Mouse (Mus musculus) E14TG2a.4 (cell line): ENCODE measurements around the gene Nup153.

Source experiments
- H3K27me3 ChIP-seq: 2 replicates; pipeline ENCODE4 v1.6.1; 2014; ENCODE audit warnings: low read length, control low read depth; ENCODE audit not compliant: insufficient read depth
- H3K36me3 ChIP-seq: 2 replicates; pipeline ENCODE4 v1.6.1; 2014; ENCODE audit warnings: low read length, control low read depth; ENCODE audit not compliant: insufficient read depth
- H3K4me1 ChIP-seq: replicated peaks from 2 replicates; pipeline ENCODE4 v1.6.1; 2014; ENCODE audit warnings: low read depth, low read length, control low read depth
- H3K4me3 ChIP-seq: replicated peaks from 2 replicates; pipeline ENCODE4 v1.5.1; 2014; ENCODE audit warnings: mild to moderate bottlenecking, low read length
- H3K9me3 ChIP-seq: 2 replicates; pipeline ENCODE4 v1.6.1; 2014; ENCODE audit warnings: low read length, control low read depth
- CTCF ChIP-seq: conservative IDR thresholded peaks from 2 replicates; pipeline ENCODE4 v1.5.1; 2014; ENCODE audit warnings: low read length
- NANOG ChIP-seq: IDR thresholded peaks from 2 replicates; pipeline ENCODE4 v1.6.1; 2014; ENCODE audit warnings: borderline replicate concordance, low read length, mixed read lengths
- POU5F1 ChIP-seq: IDR thresholded peaks from 2 replicates; pipeline ENCODE4 v1.6.1; 2014; ENCODE audit warnings: low read length, borderline replicate concordance

The Nup153 gene

DNA sequence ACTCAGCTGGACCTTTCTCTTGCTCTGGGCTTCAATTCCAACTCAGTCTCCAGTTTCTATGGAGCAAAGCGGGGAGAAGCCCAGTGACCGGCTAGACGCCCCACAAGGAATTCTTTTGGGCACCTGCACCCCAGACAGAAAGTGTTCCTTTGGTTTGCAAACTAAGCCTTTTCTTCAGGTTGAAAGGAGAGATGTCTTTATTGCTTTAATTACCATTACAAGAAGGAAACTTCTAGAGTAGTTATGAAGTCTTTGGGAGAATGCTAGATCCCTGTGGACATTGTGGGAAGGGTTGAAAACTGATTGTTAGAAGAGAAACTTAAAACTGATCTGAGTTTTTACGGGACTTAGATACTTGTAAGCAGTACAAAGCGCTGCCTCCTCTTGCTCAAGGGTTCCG, 82.3 kb downstream of the Nup153 start:
- Histone ChIP-seq H3K27me3 (0 out of 2 replicates have a peak, but pooled peaks cover 7% of the 10 kb centered on the region), H3K4me1 (peaks cover 47% of the 10 kb centered on the region), H3K4me3 (0 out of 2 replicates have a peak overlapping the region, but pooled peaks have one; percentile 23), H3K36me3 (no peaks in the 10 kb centered on the region), H3K9me3 (peaks cover 5% of the 10 kb centered on the region)
- TF ChIP-seq POU5F1 (no peak), NANOG (peak; percentile 83)

DNA sequence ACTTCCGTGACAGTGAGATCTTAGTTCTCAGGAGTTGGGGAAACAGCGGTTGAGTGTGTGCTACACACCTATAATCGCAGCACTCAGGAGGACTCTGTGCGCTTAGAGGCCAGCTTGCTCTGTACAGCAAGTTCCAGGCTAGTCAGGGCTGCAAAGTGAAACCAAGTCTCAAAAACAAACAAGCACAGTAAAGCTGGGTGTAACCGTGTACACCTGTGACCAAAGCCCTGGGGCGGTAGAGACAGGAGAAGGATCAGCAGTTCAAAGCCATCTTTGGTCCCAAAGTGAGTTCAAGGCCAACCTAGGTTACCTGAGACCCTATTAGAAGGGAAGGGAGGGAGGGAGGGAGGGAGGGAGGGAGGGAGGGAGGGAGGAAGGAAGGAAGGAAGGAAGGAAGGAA, 83.6 kb downstream of the Nup153 start:
- no peak for TF ChIP-seq NANOG

DNA sequence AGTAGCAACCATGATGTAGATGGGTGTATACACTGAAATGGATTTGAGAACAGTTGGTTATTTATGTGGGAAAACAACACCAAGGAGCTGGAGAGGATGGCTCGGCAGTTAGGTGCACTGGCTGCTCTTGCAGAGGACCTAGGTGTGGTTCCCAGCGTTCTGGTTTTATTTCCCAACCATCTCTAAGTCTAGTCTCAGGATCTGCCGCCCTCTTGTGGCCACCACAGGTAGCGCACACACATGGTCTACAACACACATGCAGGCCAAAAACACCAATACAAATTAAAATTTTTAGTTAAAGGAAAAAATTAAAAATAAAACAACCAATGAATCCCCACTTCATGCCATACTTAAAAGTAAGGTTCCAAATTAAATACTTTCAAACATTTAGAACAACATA, 85.4 kb downstream of the Nup153 start:
- Histone ChIP-seq H3K4me3 (no peak overlapping the region), H3K27me3 (0 out of 2 replicates have a peak, but pooled peaks cover 2% of the 10 kb centered on the region), H3K4me1 (peaks cover 37% of the 10 kb centered on the region), H3K9me3 (peaks cover 5% of the 10 kb centered on the region), H3K36me3 (no peaks in the 10 kb centered on the region)
- no peak for TF ChIP-seq NANOG
- TF ChIP-seq POU5F1: no peak
- TF ChIP-seq CTCF: peak; percentile 61

More for the DNA sequence above, 83.6 kb downstream of the Nup153 start:
- Histone ChIP-seq H3K27me3 (0 out of 2 replicates have a peak, but pooled peaks cover 7% of the 10 kb centered on the region), H3K4me1 (peaks cover 45% of the 10 kb centered on the region), H3K4me3 (no peak overlapping the region), H3K9me3 (peaks cover 5% of the 10 kb centered on the region), H3K36me3 (no peaks in the 10 kb centered on the region)

DNA sequence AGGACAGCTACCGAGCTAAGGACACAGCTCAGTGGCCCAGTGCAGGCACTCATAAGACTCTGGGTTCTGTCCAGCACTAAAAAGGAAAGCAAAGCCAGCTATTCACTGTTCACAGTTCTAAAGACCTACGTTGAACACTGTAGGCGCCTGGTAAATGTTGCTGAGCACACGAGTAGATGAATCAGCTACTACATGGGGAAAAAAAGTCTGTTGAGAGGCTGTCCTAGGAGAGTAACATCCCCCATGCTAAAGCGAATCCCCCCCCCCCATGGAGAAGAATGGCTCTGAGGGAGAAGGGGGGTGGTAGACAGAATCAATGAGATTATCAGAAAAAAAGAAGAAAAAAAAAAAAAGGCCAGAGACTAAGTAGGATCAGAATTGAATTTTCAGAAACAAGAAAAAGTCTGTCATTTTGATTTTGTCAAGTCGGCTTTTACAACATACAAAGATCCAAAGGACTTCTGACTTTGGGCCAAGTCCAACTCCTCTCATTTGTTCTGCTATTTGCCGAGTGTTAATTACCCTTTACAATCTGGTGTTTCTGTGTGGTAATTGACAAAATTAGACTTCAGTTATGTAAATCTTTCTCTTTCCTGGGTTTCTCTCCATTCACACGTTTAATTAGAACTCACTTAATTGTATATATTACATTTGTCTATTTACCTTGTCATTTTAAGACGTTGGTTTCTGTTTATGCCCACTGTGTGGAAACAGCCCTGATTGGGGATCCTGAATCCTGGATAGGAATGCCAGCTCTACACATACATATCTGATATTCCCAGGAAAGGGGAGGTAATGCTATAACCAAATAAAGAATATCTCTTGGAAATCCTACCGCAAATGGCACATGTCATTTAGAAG, 86.9 kb downstream of the Nup153 start:
- TF ChIP-seq CTCF (no peak), NANOG (no peak), POU5F1 (no peak)
- H3K27me3 ChIP-seq: no peaks in the 10 kb centered on the region
- no peaks in the 10 kb centered on the region for H3K36me3 ChIP-seq
- H3K9me3 ChIP-seq: peaks cover 5% of the 10 kb centered on the region
- H3K4me3 ChIP-seq: no peak overlapping the region
- H3K4me1 ChIP-seq: peaks cover 29% of the 10 kb centered on the region

DNA sequence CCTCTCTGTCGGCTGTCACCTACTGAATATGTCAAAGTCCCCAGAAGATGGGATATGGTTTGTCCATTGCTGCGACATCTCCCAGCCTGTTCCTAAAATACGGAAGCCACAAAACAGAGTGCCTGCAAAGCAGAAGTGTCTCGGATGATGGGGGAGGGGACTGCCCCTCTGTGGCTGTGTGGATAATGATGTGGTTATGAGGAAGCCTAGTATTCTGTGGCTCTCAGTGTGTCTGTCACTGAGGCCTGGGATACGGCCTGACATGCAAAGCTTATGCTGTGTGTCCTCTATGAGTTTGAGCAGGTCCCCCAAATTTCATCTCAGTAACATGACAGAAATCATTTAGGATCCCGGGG, 93.6 kb downstream of the Nup153 start:
- Histone ChIP-seq H3K4me3 (no peak overlapping the region), H3K4me1 (peaks cover 43% of the 10 kb centered on the region), H3K36me3 (no peaks in the 10 kb centered on the region), H3K27me3 (no peaks in the 10 kb centered on the region), H3K9me3 (no peaks in the 10 kb centered on the region)
- no peak for TF ChIP-seq NANOG
- TF ChIP-seq CTCF: no peak
- TF ChIP-seq POU5F1: no peak

DNA sequence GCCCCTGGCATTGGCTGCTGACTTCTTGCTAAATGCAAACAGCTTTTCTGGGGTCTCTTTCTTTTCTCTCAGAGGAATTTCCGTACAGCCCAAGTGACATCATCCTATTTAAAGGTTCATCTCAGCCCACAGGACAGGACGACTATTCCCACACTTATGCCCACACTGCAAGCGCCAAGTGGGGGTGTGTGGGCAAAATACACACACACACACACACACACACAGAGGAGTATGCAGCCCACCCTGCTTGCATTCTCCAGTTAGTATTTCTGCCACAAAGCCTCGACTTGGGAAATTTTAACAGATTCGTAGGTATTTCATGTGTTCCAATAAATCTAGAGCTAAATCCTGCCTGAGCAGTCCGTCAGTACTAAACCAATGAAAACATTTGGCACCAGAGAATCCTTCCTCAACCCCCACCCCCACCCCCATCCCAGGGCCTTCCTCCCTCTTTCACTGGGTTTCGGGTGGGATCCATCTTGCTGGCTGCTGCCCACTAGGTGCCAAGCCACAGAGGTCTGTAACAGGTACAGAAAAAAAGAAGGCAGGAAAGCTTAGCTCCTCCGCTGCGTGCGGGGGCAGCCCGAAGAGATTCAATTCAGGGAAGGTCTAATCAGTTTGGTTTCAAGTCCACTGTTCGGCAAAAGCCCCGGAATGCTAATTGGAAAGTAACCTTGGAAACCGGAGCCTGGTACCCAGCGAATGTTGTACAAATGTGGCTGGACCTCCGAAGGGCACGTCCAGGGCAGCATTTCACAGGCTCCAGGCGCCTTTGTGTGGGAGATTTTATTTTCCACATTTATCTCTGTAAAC, 94.2 kb downstream of the Nup153 start:
- no peaks in the 10 kb centered on the region for H3K36me3 ChIP-seq
- peaks cover 43% of the 10 kb centered on the region for H3K4me1 ChIP-seq
- TF ChIP-seq CTCF (no peak), POU5F1 (no peak), NANOG (no peak)
- H3K9me3 ChIP-seq: no peaks in the 10 kb centered on the region
- H3K27me3 ChIP-seq: no peaks in the 10 kb centered on the region
- H3K4me3 ChIP-seq: no peak overlapping the region

DNA sequence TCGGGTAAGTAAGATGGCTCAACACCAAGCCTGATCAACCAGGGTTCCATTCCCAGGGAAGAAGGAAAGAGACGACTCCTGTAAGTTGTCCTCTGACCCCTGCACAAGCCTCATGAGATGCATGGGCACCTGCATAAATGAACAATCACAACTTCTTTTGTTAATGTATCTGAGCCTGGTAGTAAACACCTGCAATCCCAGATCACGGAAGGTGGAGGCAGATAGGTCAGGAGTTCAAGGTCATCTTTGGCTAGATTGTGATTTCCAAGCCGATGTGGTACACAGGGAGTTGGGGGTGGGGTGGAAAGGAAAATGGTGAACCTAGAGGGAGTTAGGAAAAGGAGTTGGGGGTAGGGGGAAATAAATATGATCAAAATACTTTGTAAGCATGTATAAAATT, 94.9 kb downstream of the Nup153 start:
- H3K4me1 ChIP-seq: peaks cover 43% of the 10 kb centered on the region
- no peaks in the 10 kb centered on the region for H3K36me3 ChIP-seq
- H3K9me3 ChIP-seq: no peaks in the 10 kb centered on the region
- H3K27me3 ChIP-seq: no peaks in the 10 kb centered on the region
- no peak overlapping the region for H3K4me3 ChIP-seq
- peak; percentile 41; the same call in 1 of the 2 replicates for TF ChIP-seq NANOG
- TF ChIP-seq CTCF: no peak
